8 mouse cellular contexts compared by ENCODE assay signal in the genomic region with DNA sequence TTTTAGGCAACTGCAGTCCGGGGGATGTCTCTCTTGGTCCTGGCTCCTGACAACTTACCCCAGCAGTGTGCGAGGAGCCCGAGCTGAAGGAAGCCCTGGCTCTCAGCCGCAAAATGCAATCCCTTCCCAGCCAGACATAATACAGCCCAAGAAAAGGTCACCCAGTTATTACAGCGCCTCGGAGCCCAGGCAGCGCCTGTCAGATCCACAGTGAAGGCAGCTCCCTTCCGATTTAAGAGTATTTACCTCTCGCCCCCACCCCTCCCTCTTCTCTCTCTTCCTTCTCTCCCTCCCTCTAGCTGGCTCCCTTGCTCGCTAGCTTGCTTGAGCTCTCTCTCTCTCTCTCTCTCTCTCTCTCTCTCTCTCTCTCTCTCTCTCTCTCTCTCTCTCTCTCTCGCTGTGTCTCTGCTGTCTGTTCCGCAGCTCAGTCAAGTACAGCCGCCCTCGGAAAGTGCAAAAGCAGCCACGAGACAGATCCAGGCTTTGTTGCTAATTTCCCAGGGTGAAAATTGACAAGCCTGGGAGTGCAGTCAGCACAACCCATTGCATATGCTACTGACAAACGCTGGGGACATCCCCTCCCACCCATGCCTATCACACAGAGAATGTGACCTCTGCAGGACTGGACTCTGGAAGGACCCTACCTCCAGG.
DNase-seq lines count a peak whose midpoint lies in the region; ATAC-seq and TF ChIP-seq lines count a peak whose summit lies in the region.

No protein-coding gene starts in this region.

- H3K4me2 ChIP-seq in forebrain, embryonic 11.5 days (ENCODE audit: low read depth, low read length, severe bottlenecking) = peak overlapping the region; percentile 72
- H3K4me2 ChIP-seq in hindbrain, postnatal 0 days (ENCODE audit: low read depth, low read length) = peak overlapping the region; percentile 81
- H3K4me2 ChIP-seq in liver, embryonic 13.5 days = peak overlapping the region; percentile 46

- no peak for ATAC-seq in forebrain, embryonic 11.5 days (replicated peaks; ENCODE audit: low FRiP score)
- peak; percentile 52 for ATAC-seq in hindbrain, postnatal 0 days
- no peak for ATAC-seq in liver, embryonic 13.5 days (ENCODE audit: low read depth)
- no peak for ATAC-seq in erythroid progenitor cell, adult 5-6 weeks (replicated peaks; ENCODE audit: low FRiP score, poor library complexity, severe bottlenecking)

- H3K4me3 ChIP-seq in kidney, adult 2 months (ENCODE audit: insufficient read depth, low read depth, low read length) = no peak overlapping the region
- H3K4me3 ChIP-seq in forebrain, embryonic 11.5 days (ENCODE audit: low read depth, low read length) = peak overlapping the region; percentile 48
- H3K4me3 ChIP-seq in hindbrain, postnatal 0 days (ENCODE audit: low read length) = peak overlapping the region; percentile 52
- H3K4me3 ChIP-seq in liver, embryonic 13.5 days (replicated peaks) = peak overlapping the region; percentile 12
- no peak overlapping the region for H3K4me3 ChIP-seq in lung, adult 2 months (replicated peaks; ENCODE audit: extremely low read depth, low read depth, low read length)

- no peaks in the 10 kb centered on the region for H3K9me3 ChIP-seq in forebrain, embryonic 11.5 days (ENCODE audit: control insufficient read depth, low read length)
- H3K9me3 ChIP-seq in hindbrain, postnatal 0 days (ENCODE audit: low read length) = no peaks in the 10 kb centered on the region
- no peaks in the 10 kb centered on the region for H3K9me3 ChIP-seq in liver, embryonic 13.5 days (replicated peaks)

- DNase-seq in kidney, postnatal 14 days = peak; percentile 7
- DNase-seq in kidney, adult 2 months = no peak
- DNase-seq in forebrain, embryonic 11.5 days (ENCODE audit: low spot score) = peak; percentile 62
- peak; percentile 57 for DNase-seq in hindbrain, postnatal 0 days (ENCODE audit: low spot score)
- no peak for DNase-seq in liver, embryonic 13.5 days
- DNase-seq in right cerebral cortex, postnatal 25 days = peak; percentile 46
- no peak for DNase-seq in lung, adult 2 months

- WGBS in kidney, adult 2 months = under 1% methylated on average over 15 of the region's 16 CpGs
- WGBS in forebrain, embryonic 11.5 days = 0% methylated on average over 15 of the region's 16 CpGs
- under 1% methylated on average over 16 of the region's 16 CpGs for WGBS in hindbrain, postnatal 0 days
- 1% methylated on average over 15 of the region's 16 CpGs for WGBS in liver, embryonic 13.5 days (ENCODE audit: insufficient replicate concordance)
- 1% methylated on average over 15 of the region's 16 CpGs for WGBS in lung, adult 2 months

- H3K9ac ChIP-seq in forebrain, embryonic 11.5 days (ENCODE audit: low read length) = peak overlapping the region; percentile 39
- H3K9ac ChIP-seq in hindbrain, postnatal 0 days (replicated peaks; ENCODE audit: low read length) = peak overlapping the region; percentile 49; the same call in 1 of the 2 replicates
- H3K9ac ChIP-seq in liver, embryonic 13.5 days = no peak overlapping the region

- H3K27ac ChIP-seq in kidney, adult 2 months (ENCODE audit: insufficient read depth, low read depth, low read length) = no peak overlapping the region
- peak overlapping the region; percentile 31; the same call in 1 of the 2 replicates for H3K27ac ChIP-seq in forebrain, embryonic 11.5 days (ENCODE audit: low read depth, low read length)
- peak overlapping the region; percentile 59 for H3K27ac ChIP-seq in hindbrain, postnatal 0 days
- no peak overlapping the region for H3K27ac ChIP-seq in liver, embryonic 13.5 days

- TF ChIP-seq CTCF in kidney, adult 2 months (conservative IDR thresholded peaks at IDR 0.05; ENCODE audit: insufficient read depth, insufficient read length, low read depth, low read length) = no peak
- TF ChIP-seq CTCF in hindbrain, postnatal 0 days (IDR thresholded peaks at IDR 0.05; ENCODE audit: low read depth) = 0 out of 2 replicates have a peak, but pooled peaks have one; percentile 7
- no peak for TF ChIP-seq CTCF in lung, adult 2 months (IDR thresholded peaks at IDR 0.05; ENCODE audit: insufficient read depth, low read length)

- peaks cover 2% of the 10 kb centered on the region; the same call in 1 of the 2 replicates for H3K27me3 ChIP-seq in kidney, adult 2 months (replicated peaks; ENCODE audit: control insufficient read depth, insufficient read depth, low read length)
- H3K27me3 ChIP-seq in forebrain, embryonic 11.5 days (ENCODE audit: control insufficient read depth, insufficient read depth, low read length) = no peaks in the 10 kb centered on the region
- H3K27me3 ChIP-seq in hindbrain, postnatal 0 days (ENCODE audit: insufficient read depth, low read length) = no peaks in the 10 kb centered on the region
- peaks cover 17% of the 10 kb centered on the region for H3K27me3 ChIP-seq in liver, embryonic 13.5 days

- H3K4me1 ChIP-seq in kidney, adult 2 months (ENCODE audit: control insufficient read depth, insufficient read depth, low read length) = no peaks in the 10 kb centered on the region
- peaks cover 15% of the 10 kb centered on the region; the same call in 1 of the 2 replicates for H3K4me1 ChIP-seq in forebrain, embryonic 11.5 days (replicated peaks; ENCODE audit: control insufficient read depth, insufficient read depth, low read length)
- H3K4me1 ChIP-seq in hindbrain, postnatal 0 days (ENCODE audit: insufficient read depth, low read length) = peaks cover 9% of the 10 kb centered on the region
- H3K4me1 ChIP-seq in liver, embryonic 13.5 days (replicated peaks) = no peaks in the 10 kb centered on the region
- H3K4me1 ChIP-seq in lung, adult 2 months (ENCODE audit: control insufficient read depth, insufficient read depth, low read length) = no peaks in the 10 kb centered on the region

- no peaks in the 10 kb centered on the region for H3K36me3 ChIP-seq in kidney, adult 2 months (ENCODE audit: control insufficient read depth, insufficient read depth, low read length)
- no peaks in the 10 kb centered on the region for H3K36me3 ChIP-seq in forebrain, embryonic 11.5 days (ENCODE audit: control insufficient read depth, insufficient read depth, low read length)
- H3K36me3 ChIP-seq in hindbrain, postnatal 0 days (ENCODE audit: insufficient read depth, low read length) = no peaks in the 10 kb centered on the region
- H3K36me3 ChIP-seq in liver, embryonic 13.5 days = no peaks in the 10 kb centered on the region

- TF ChIP-seq POLR2A in kidney, adult 2 months (IDR thresholded peaks at IDR 0.05; ENCODE audit: low read depth, low read length) = no peak
- no peak for TF ChIP-seq POLR2A in lung, adult 2 months (IDR thresholded peaks at IDR 0.05; ENCODE audit: borderline replicate concordance, extremely low read depth, low read depth, low read length)

Comparison
In these comparisons a context has a peak if more than half of its experiments do, and no peak if none do; other contexts are left out.
1. DNase-seq: peak in kidney, postnatal 14 days (single experiment), forebrain, embryonic 11.5 days (single experiment), hindbrain, postnatal 0 days (single experiment) and right cerebral cortex, postnatal 25 days (single experiment); none in kidney, adult 2 months (single experiment), liver, embryonic 13.5 days (single experiment) and lung, adult 2 months (single experiment).
2. H3K27ac ChIP-seq: peak in forebrain, embryonic 11.5 days (single experiment) and hindbrain, postnatal 0 days (single experiment); none in kidney, adult 2 months (single experiment) and liver, embryonic 13.5 days (single experiment).
3. H3K4me3 ChIP-seq: peak in forebrain, embryonic 11.5 days (single experiment), hindbrain, postnatal 0 days (single experiment) and liver, embryonic 13.5 days (single experiment); none in kidney, adult 2 months (single experiment) and lung, adult 2 months (single experiment).
4. Peak in every context shown above with its lines, with median percentiles within 50 percentile points of each other: H3K4me2 ChIP-seq.